Mouse (Mus musculus): ENCODE data around the gene Ptma. TPM values are rescaled to one million over a fixed set of nuclear protein-coding genes. Genes with fewer than 3 reads are reported as not detected.

Gene Ptma
- polyA plus RNA-seq, 1 experiment from 2014 or later, result 1,165 TPM

Other genes starting within 250 kb of the Ptma start
- 9.9 and 10.6 TPM in 2 replicates for gene B3gnt7, start 223.9 kb upstream of the Ptma start, polyA plus RNA-seq (2015; fragmentation: Nextera tagmentation; extraction: Ambion mirVana)
- 205 and 214 TPM in 2 replicates for gene Ncl, start 167.3 kb upstream of the Ptma start, polyA plus RNA-seq (2015; fragmentation: Nextera tagmentation; extraction: Ambion mirVana)
- gene Nmur1, start 100.5 kb upstream of the Ptma start, polyA plus RNA-seq (2015; fragmentation: Nextera tagmentation; extraction: Ambion mirVana), result 0.13 TPM in 1 of 2 replicates, not detected in the other
- not detected in 2 replicates for gene Tex44, start 100.4 kb upstream of the Ptma start, polyA plus RNA-seq (2015; fragmentation: Nextera tagmentation; extraction: Ambion mirVana)
- 103 and 113 TPM in 2 replicates for gene Pde6d, start 55.9 kb downstream of the Ptma start, polyA plus RNA-seq (2015; fragmentation: Nextera tagmentation; extraction: Ambion mirVana)
- gene Cops7b, start 56.2 kb downstream of the Ptma start, polyA plus RNA-seq (2015; fragmentation: Nextera tagmentation; extraction: Ambion mirVana), result 57.1 and 62.5 TPM in 2 replicates
- gene Nppc, start 143.8 kb downstream of the Ptma start, polyA plus RNA-seq (2015; fragmentation: Nextera tagmentation; extraction: Ambion mirVana), result 20.1 and 26.6 TPM in 2 replicates
- gene Dis3l2, start 177.1 kb downstream of the Ptma start, polyA plus RNA-seq (2015; fragmentation: Nextera tagmentation; extraction: Ambion mirVana), result 37.8 and 40.1 TPM in 2 replicates

Measured in hindbrain, embryonic 16.5 days (tissue).